Mouse (Mus musculus) bone marrow, adult 2 months (tissue): ENCODE data around the gene Larp6.

Source experiments
- CTCF ChIP-seq: fragments of 200-500 bp; IDR thresholded peaks from 2 replicates; pipeline ENCODE4 v1.5.1; 2011; ENCODE audit warnings: low read length, control low read depth; ENCODE audit not compliant: control insufficient read depth, insufficient read depth
- POLR2A ChIP-seq: fragments of 200-500 bp; IDR thresholded peaks from 2 replicates; pipeline ENCODE4 v1.6.1; 2011; ENCODE audit warnings: low read depth, mild to moderate bottlenecking, control low read depth, low read length, borderline replicate concordance; ENCODE audit not compliant: control insufficient read depth

GRCm38 (mm10) chr9:60759436-60760007, 46.7 kb downstream of the Larp6 start:
- no peak for TF ChIP-seq POLR2A
- TF ChIP-seq CTCF: no peak
